Mouse (Mus musculus) CH12.LX (cell line): ENCODE results near the gene Pcgf1. TPM values are rescaled to one million over a fixed set of nuclear protein-coding genes. Genes with fewer than 3 reads are reported as not detected.
A peak's percentile ranks its signal among the peaks of the same experiment; 100 is the strongest.

ENCODE experiments used
- DNase-seq: peaks from one replicate; pipeline ENCODE4 v3.0.0-alpha.2; 2013; ENCODE audit errors: extremely low read depth
- H3K27ac ChIP-seq: 2 replicates; pipeline ENCODE4 v1.5.1; 2012; ENCODE audit warnings: low read depth, mild to moderate bottlenecking, control low read depth, moderate library complexity; ENCODE audit not compliant: insufficient read depth
- H3K27me3 ChIP-seq: replicated peaks from 2 replicates; pipeline ENCODE3; 2012; ENCODE audit warnings: inconsistent platforms
- H3K36me3 ChIP-seq, 2 experiments: replicated peaks in 1 of 2; 2 replicates each; pipeline versions ENCODE3 to v1.6.1; 2012; ENCODE audit warnings: inconsistent platforms in 1 of 2, low read length in 1 of 2, mild to moderate bottlenecking in 1 of 2, mixed read lengths in 1 of 2, moderate library complexity in 1 of 2; ENCODE audit not compliant: control insufficient read depth in 1 of 2, insufficient read depth in 1 of 2
- H3K4me1 ChIP-seq, 2 experiments: 2 replicates each; pipeline ENCODE4 v1.6.1; 2012; ENCODE audit warnings: inconsistent platforms in 1 of 2, moderate library complexity in 1 of 2; ENCODE audit not compliant: insufficient read depth in 2 of 2, control insufficient read depth in 1 of 2
- H3K4me2 ChIP-seq: 2 replicates; pipeline ENCODE4 v1.6.1; 2012; ENCODE audit warnings: low read depth, mild to moderate bottlenecking, control low read depth; ENCODE audit not compliant: poor library complexity, insufficient read depth, severe bottlenecking
- H3K4me3 ChIP-seq, 3 experiments: fragments of 150-350 bp in 1 of 3; sonication (generic) in 1 of 3; replicated peaks in 1 of 3; 2 replicates each; pipeline versions ENCODE3 to v1.5.1; 2011 to 2012; ENCODE audit warnings: low read depth in 2 of 3, low read length in 2 of 3, mild to moderate bottlenecking in 2 of 3, moderate library complexity in 2 of 3, control low read depth in 1 of 3, improper control_type of control experiment in 1 of 3, inconsistent platforms in 1 of 3, mixed read lengths in 1 of 3; ENCODE audit not compliant: poor library complexity in 1 of 3
- H3K79me2 ChIP-seq: replicated peaks from 2 replicates; pipeline ENCODE4 v1.6.1; 2012; ENCODE audit warnings: mild to moderate bottlenecking, moderate library complexity; ENCODE audit not compliant: control insufficient read depth, poor library complexity, insufficient read depth, severe bottlenecking; ENCODE audit errors: extremely low read depth
- H3K9ac ChIP-seq: 2 replicates; pipeline ENCODE4 v1.6.1; 2012; ENCODE audit warnings: low read depth, mild to moderate bottlenecking, control low read depth, moderate library complexity; ENCODE audit not compliant: insufficient read depth
- H3K9me3 ChIP-seq: replicated peaks from 2 replicates; pipeline ENCODE3; 2012; ENCODE audit warnings: low read length, inconsistent platforms, mixed read lengths
- BHLHE40 ChIP-seq: IDR thresholded peaks from 2 replicates; pipeline ENCODE4 v1.6.1; 2011; ENCODE audit warnings: mild to moderate bottlenecking, low read depth, low read length, improper control_type of control experiment
- CHD1 ChIP-seq: IDR thresholded peaks from 2 replicates; pipeline ENCODE4 v1.6.1; 2012; ENCODE audit warnings: low read depth, low read length, improper control_type of control experiment, inconsistent platforms
- E2F4 ChIP-seq: IDR thresholded peaks from 2 replicates; pipeline ENCODE4 v1.6.1; 2011; ENCODE audit warnings: low read depth, low read length, improper control_type of control experiment; ENCODE audit not compliant: insufficient replicate concordance
- ELF1 ChIP-seq: IDR thresholded peaks from 2 replicates; pipeline ENCODE4 v1.6.1; 2014; ENCODE audit warnings: low read depth, mild to moderate bottlenecking, inconsistent platforms, low read length, improper control_type of control experiment
- EP300 ChIP-seq: IDR thresholded peaks from 2 replicates; pipeline ENCODE4 v1.6.1; 2011; ENCODE audit warnings: low read length, improper control_type of control experiment
- GABPA ChIP-seq: IDR thresholded peaks from 2 replicates; pipeline ENCODE4 v1.6.1; 2012; ENCODE audit warnings: low read depth, low read length, improper control_type of control experiment, inconsistent platforms; ENCODE audit not compliant: insufficient replicate concordance
- HCFC1 ChIP-seq: IDR thresholded peaks from 2 replicates; pipeline ENCODE4 v1.6.1; 2012; ENCODE audit warnings: low read depth, mild to moderate bottlenecking, inconsistent platforms, low read length, improper control_type of control experiment
- IRF4 ChIP-seq: IDR thresholded peaks from 2 replicates; pipeline ENCODE4 v1.6.1; 2014; ENCODE audit warnings: low read depth, mild to moderate bottlenecking, inconsistent platforms, low read length, improper control_type of control experiment
- KAT2A ChIP-seq: IDR thresholded peaks from 2 replicates; pipeline ENCODE4 v1.6.1; 2012; ENCODE audit warnings: low read length, improper control_type of control experiment, inconsistent platforms; ENCODE audit not compliant: insufficient replicate concordance
- MEF2A ChIP-seq: IDR thresholded peaks from 2 replicates; pipeline ENCODE4 v1.6.1; 2014; ENCODE audit warnings: low read depth, mild to moderate bottlenecking, inconsistent platforms, low read length, improper control_type of control experiment, borderline replicate concordance
- NELFE ChIP-seq: IDR thresholded peaks from 2 replicates; pipeline ENCODE4 v1.6.1; 2011; ENCODE audit warnings: low read depth, low read length, improper control_type of control experiment
- NRF1 ChIP-seq: IDR thresholded peaks from 2 replicates; pipeline ENCODE4 v1.6.1; 2014; ENCODE audit warnings: low read depth, mild to moderate bottlenecking, inconsistent platforms, low read length, improper control_type of control experiment, moderate library complexity
- POLR2A ChIP-seq: IDR thresholded peaks from 2 replicates; pipeline ENCODE4 v1.6.1; 2011; ENCODE audit warnings: low read depth, mild to moderate bottlenecking, improper control_type of control experiment, low read length
- POLR2AphosphoS2 ChIP-seq: IDR thresholded peaks from 2 replicates; pipeline ENCODE4 v1.6.1; 2011; ENCODE audit warnings: low read depth, low read length, improper control_type of control experiment
- RCOR1 ChIP-seq: conservative IDR thresholded peaks from 2 replicates; pipeline ENCODE4 v1.6.1; 2012; ENCODE audit warnings: low read depth, mild to moderate bottlenecking, inconsistent platforms, low read length, improper control_type of control experiment
- SMC3 ChIP-seq: IDR thresholded peaks from 2 replicates; pipeline ENCODE4 v1.6.1; 2011; ENCODE audit warnings: low read depth, low read length, improper control_type of control experiment
- TBP ChIP-seq: conservative IDR thresholded peaks from 2 replicates; pipeline ENCODE4 v1.6.1; 2011; ENCODE audit warnings: low read depth, low read length, improper control_type of control experiment
- TCF12 ChIP-seq: IDR thresholded peaks from 2 replicates; pipeline ENCODE4 v1.6.1; 2014; ENCODE audit warnings: low read depth, mild to moderate bottlenecking, inconsistent platforms, low read length, improper control_type of control experiment
- USF1 ChIP-seq: IDR thresholded peaks from 2 replicates; pipeline ENCODE4 v1.6.1; 2014; ENCODE audit warnings: low read depth, mild to moderate bottlenecking, inconsistent platforms, low read length, improper control_type of control experiment
- USF2 ChIP-seq: conservative IDR thresholded peaks from 2 replicates; pipeline ENCODE4 v1.6.1; 2011; ENCODE audit warnings: low read depth, low read length, improper control_type of control experiment
- ZC3H11A ChIP-seq: IDR thresholded peaks from 2 replicates; pipeline ENCODE4 v1.6.1; 2012; ENCODE audit warnings: low read depth, mild to moderate bottlenecking, inconsistent platforms, low read length, improper control_type of control experiment
- ZMIZ1 ChIP-seq: IDR thresholded peaks from 2 replicates; pipeline ENCODE4 v1.6.1; 2012; ENCODE audit warnings: low read depth, mild to moderate bottlenecking, inconsistent platforms, low read length, improper control_type of control experiment
- ZNF384 ChIP-seq: IDR thresholded peaks from 2 replicates; pipeline ENCODE4 v1.6.1; 2012; ENCODE audit warnings: low read depth, low read length, improper control_type of control experiment, inconsistent platforms
- dilution Hi-C: fragments of 300-500 bp; cut with MboI; formaldehyde crosslinking; loops from 2 replicates; pipeline ENCODE4 v1.14.3; 2020; ENCODE audit warnings: low sequenced_read_pairs; ENCODE audit not compliant: extremely low pct_unique_long_range_greater_than_20kb, extremely low pct_ligation_motif_present
- in situ Hi-C: fragments of 300-500 bp; cut with MboI; formaldehyde crosslinking; loops from 3 replicates; pipeline ENCODE4 v1.14.3; 2019; ENCODE audit warnings: low sequenced_read_pairs, low pct_ligation_motif_present, low pct_unique_long_range_greater_than_20kb, mixed read lengths
- polyA plus RNA-seq: library from polyadenylated mRNA; unstranded; fragments of >175 nt; gene quantifications from 2 replicates; pipeline ENCODE4 v1.2.1, GENCODE M21; 2012; ENCODE audit warnings: low read depth; ENCODE audit not compliant: insufficient read length
- total RNA-seq, 2 experiments: library from RNA; depleted of rRNA; stranded (reverse); fragments of 300-350 nt in 1 of 2; fragments of >200 nt in 1 of 2; gene quantifications; 2 replicates each; pipeline ENCODE4 v1.2.3; 2012 to 2014

Gene Pcgf1
- total and polyA plus RNA-seq, 3 experiments, result 12.4 to 16.6 (median 12.5) TPM

GRCm38 (mm10) chr6:83078324-83078858, 722 bp downstream of the Pcgf1 start (continued):
- TF ChIP-seq RCOR1 (no peak), ZMIZ1 (no peak), CHD1 (no peak), IRF4 (peak; percentile 17; the same call in 1 of the 2 replicates), TCF12 (peak; percentile 26), USF1 (no peak), BHLHE40 (no peak), ZC3H11A (no peak), KAT2A (0 out of 2 replicates have a peak, but pooled peaks have one; percentile 42), POLR2AphosphoS2 (no peak), SMC3 (peak; percentile 84), TBP (no peak), ZNF384 (no peak), HCFC1 (peak; percentile 66; the same call in 1 of the 2 replicates), GABPA (no peak), POLR2A (peak; percentile 66)

- Histone ChIP-seq H3K27me3 (peaks cover 3% of the 10 kb centered on the region), H3K4me2 (no peak overlapping the region), H3K36me3 (peaks cover 11 to 35% of the 10 kb centered on the region in 2 experiments), H3K9ac (no peak overlapping the region)
- TF ChIP-seq POLR2AphosphoS2, result no peak
- TF ChIP-seq ZNF384, result no peak
- TF ChIP-seq TCF12, result no peak
- no peak for TF ChIP-seq NELFE
- no peak for TF ChIP-seq RCOR1
- TF ChIP-seq NRF1, result no peak
- no peak for TF ChIP-seq HCFC1
- no peak for TF ChIP-seq MEF2A
- TF ChIP-seq TBP, result no peak
- TF ChIP-seq POLR2A, result no peak
- TF ChIP-seq USF2, result no peak
- no peak for TF ChIP-seq ELF1
- no peak for TF ChIP-seq CHD1
- no peak for TF ChIP-seq EP300
- no peak for TF ChIP-seq E2F4
- TF ChIP-seq, all 38 proteins: peak for 0
- dilution Hi-C loops (no loop called here), in situ Hi-C loops (no loop called here)
- DNase-seq, result no peak
- H3K27ac ChIP-seq, result no peak overlapping the region
- H3K9me3 ChIP-seq, result no peaks in the 10 kb centered on the region
- H3K79me2 ChIP-seq, result no peaks in the 10 kb centered on the region
- H3K4me1 ChIP-seq, result peaks cover 7 to 28% of the 10 kb centered on the region in 2 experiments; a peak in 3 of 4 replicates
- no peak overlapping the region for H3K4me3 ChIP-seq
Observed at GRCm38 (mm10) chr6:83080210-83080609, 2.5 kb downstream of the Pcgf1 start.
